In genomic region chr14:31462886-31463285, GRCm38 (mm10) we compare ENCODE assay signal across 12 mouse cellular contexts. TPM values are rescaled to one million over a fixed set of nuclear protein-coding genes. Genes with fewer than 3 reads are reported as not detected.
DNase-seq lines count a peak whose midpoint lies in the region; ATAC-seq and TF ChIP-seq lines count a peak whose summit lies in the region.
"Had no signal": no experiment of that assay in that cellular context is flagged by ENCODE, and none has a peak within 500 bp of the region (broad histone marks: within the 10 kb centered on the region; RNA-seq: fewer than 3 reads in every experiment).

No protein-coding gene starts in this region.

- no peaks in the 10 kb centered on the region for H3K36me3 ChIP-seq in midbrain, embryonic 10.5 days
- H3K36me3 ChIP-seq in midbrain, embryonic 13.5 days: no peaks in the 10 kb centered on the region
- H3K36me3 ChIP-seq in heart, adult 2 months (ENCODE audit: control insufficient read depth, insufficient read depth, low read length): no peaks in the 10 kb centered on the region
- H3K36me3 ChIP-seq in hindbrain, embryonic 10.5 days: no peaks in the 10 kb centered on the region
- no peaks in the 10 kb centered on the region for H3K36me3 ChIP-seq in hindbrain, embryonic 13.5 days

- no peak for DNase-seq in midbrain, embryonic 10.5 days (ENCODE audit: low spot score)
- peak; percentile 58 to 60 for DNase-seq in heart, adult 2 months
- DNase-seq in kidney, postnatal 4 days: peak; percentile 48 to 62
- peak; percentile 43 for DNase-seq in retina, embryonic 14.5 days (ENCODE audit: low spot score)
- no peak for DNase-seq in hindbrain, embryonic 10.5 days (ENCODE audit: low spot score)
- DNase-seq in left cerebral cortex, adult 11 months (ENCODE audit: low spot score): no peak
- DNase-seq: adrenal gland, adult 8-10 months; thymus, postnatal 4 days had no signal

- no peak overlapping the region for H3K4me2 ChIP-seq in midbrain, embryonic 13.5 days (replicated peaks)
- H3K4me2 ChIP-seq in hindbrain, embryonic 13.5 days: no peak overlapping the region
- H3K4me2 ChIP-seq: liver, embryonic 11.5 days had no signal

- H3K79me2 ChIP-seq in heart, adult 2 months (replicated peaks; ENCODE audit: control insufficient read depth, insufficient read depth, low read length): no peaks in the 10 kb centered on the region

- peaks cover 5% of the 10 kb centered on the region for H3K4me1 ChIP-seq in midbrain, embryonic 10.5 days
- H3K4me1 ChIP-seq in midbrain, embryonic 13.5 days (replicated peaks): no peaks in the 10 kb centered on the region
- H3K4me1 ChIP-seq in heart, adult 2 months (ENCODE audit: control insufficient read depth, insufficient read depth, low read length): no peaks in the 10 kb centered on the region; the same call in 1 of the 2 replicates
- H3K4me1 ChIP-seq in hindbrain, embryonic 10.5 days (replicated peaks): 0 out of 2 replicates have a peak, but pooled peaks cover 3% of the 10 kb centered on the region
- H3K4me1 ChIP-seq in hindbrain, embryonic 13.5 days (replicated peaks): no peaks in the 10 kb centered on the region

- 0 out of 2 replicates have a peak, but pooled peaks have one; percentile 47 for TF ChIP-seq EP300 in heart, adult 2 months (IDR thresholded peaks at IDR 0.05; ENCODE audit: insufficient read depth, low read depth, low read length)

- no peak for ATAC-seq in midbrain, embryonic 13.5 days
- ATAC-seq in hindbrain, embryonic 13.5 days (ENCODE audit: low FRiP score): no peak
- ATAC-seq: inflammation-experienced regulatory T-cells, adult 6 months had no signal

- H3K4me3 ChIP-seq in midbrain, embryonic 10.5 days: no peak overlapping the region
- no peak overlapping the region for H3K4me3 ChIP-seq in midbrain, embryonic 13.5 days (replicated peaks)
- H3K4me3 ChIP-seq in heart, adult 2 months: no peak overlapping the region
- H3K4me3 ChIP-seq in hindbrain, embryonic 10.5 days: no peak overlapping the region
- H3K4me3 ChIP-seq in hindbrain, embryonic 13.5 days: no peak overlapping the region

- no peak for TF ChIP-seq CTCF in heart, adult 2 months (IDR thresholded peaks at IDR 0.05)

- WGBS in midbrain, embryonic 10.5 days: 69% methylated on average over 6 of the region's 6 CpGs
- 58% methylated on average over 6 of the region's 6 CpGs for WGBS in midbrain, embryonic 13.5 days
- 72% methylated on average over 6 of the region's 6 CpGs for WGBS in heart, adult 2 months
- 76% methylated on average over 6 of the region's 6 CpGs for WGBS in hindbrain, embryonic 10.5 days
- WGBS in hindbrain, embryonic 13.5 days: 79% methylated on average over 6 of the region's 6 CpGs

- no peak for TF ChIP-seq POLR2A in heart, adult 2 months (IDR thresholded peaks at IDR 0.05; ENCODE audit: insufficient read depth, low read depth, low read length)

- 0 out of 2 replicates have a peak overlapping the region, but pooled peaks have one; percentile 39 for H3K27ac ChIP-seq in midbrain, embryonic 10.5 days (replicated peaks)
- H3K27ac ChIP-seq in midbrain, embryonic 13.5 days: no peak overlapping the region
- H3K27ac ChIP-seq in heart, adult 2 months: peak overlapping the region; percentile 49
- no peak overlapping the region for H3K27ac ChIP-seq in hindbrain, embryonic 10.5 days
- H3K27ac ChIP-seq in hindbrain, embryonic 13.5 days: no peak overlapping the region

- H3K9me3 ChIP-seq in midbrain, embryonic 10.5 days (replicated peaks): no peaks in the 10 kb centered on the region
- H3K9me3 ChIP-seq in midbrain, embryonic 13.5 days: no peaks in the 10 kb centered on the region
- no peaks in the 10 kb centered on the region for H3K9me3 ChIP-seq in hindbrain, embryonic 10.5 days
- H3K9me3 ChIP-seq in hindbrain, embryonic 13.5 days: no peaks in the 10 kb centered on the region

- intact Hi-C loops in heart, adult 2 months (cut with DNase I): loop anchor here (2.0 kb wide), 1 partner anchor 26 kb away; the partner anchor contains the start of gene Sh3bp5

- no peak overlapping the region for H3K9ac ChIP-seq in midbrain, embryonic 13.5 days (replicated peaks)
- H3K9ac ChIP-seq in heart, adult 2 months (ENCODE audit: low read depth, low read length): no peak overlapping the region
- H3K9ac ChIP-seq in hindbrain, embryonic 13.5 days: no peak overlapping the region

- no peaks in the 10 kb centered on the region for H3K27me3 ChIP-seq in midbrain, embryonic 10.5 days (ENCODE audit: low read depth, poor library complexity, severe bottlenecking)
- no peaks in the 10 kb centered on the region for H3K27me3 ChIP-seq in midbrain, embryonic 13.5 days
- no peaks in the 10 kb centered on the region for H3K27me3 ChIP-seq in heart, adult 2 months (ENCODE audit: control insufficient read depth, insufficient read depth, low read length)
- no peaks in the 10 kb centered on the region for H3K27me3 ChIP-seq in hindbrain, embryonic 10.5 days (ENCODE audit: insufficient read depth, poor library complexity, severe bottlenecking)
- no peaks in the 10 kb centered on the region for H3K27me3 ChIP-seq in hindbrain, embryonic 13.5 days

RNA-seq across cellular contexts. Expression of gene Sh3bp5, which starts 27.0 kb away (rescaled TPM):
- polyA plus RNA-seq in midbrain, embryonic 10.5 days (2016; fragmentation: Nextera tagmentation; extraction: Ambion mirVana): 17.3 and 22.8 TPM in 2 replicates
- 111 and 116 TPM in 2 replicates for polyA plus RNA-seq in midbrain, embryonic 13.5 days (2015; fragmentation: Nextera tagmentation; extraction: Ambion mirVana)
- 10 to 100 TPM; 51.0 to 58.3 TPM for total RNA-seq in heart, adult 2 months (2021)
- 27.0 and 37.1 TPM in 2 replicates for polyA plus RNA-seq in heart, adult 2 months (2012; rRNA removed)
- polyA plus RNA-seq in hindbrain, embryonic 10.5 days (2016; fragmentation: Nextera tagmentation; extraction: Ambion mirVana): 19.3 and 23.7 TPM in 2 replicates
- 140 and 142 TPM in 2 replicates for polyA plus RNA-seq in hindbrain, embryonic 13.5 days (2015; fragmentation: Nextera tagmentation; extraction: Ambion mirVana)

RNA-seq across cellular contexts. Expression of gene Eaf1, which starts 31.3 kb away (rescaled TPM):
- polyA plus RNA-seq in midbrain, embryonic 10.5 days (2016; fragmentation: Nextera tagmentation; extraction: Ambion mirVana): 21.6 and 21.8 TPM in 2 replicates
- polyA plus RNA-seq in midbrain, embryonic 13.5 days (2015; fragmentation: Nextera tagmentation; extraction: Ambion mirVana): 11.6 and 12.2 TPM in 2 replicates
- 10 to 100 TPM; 10.8 to 14.6 TPM for total RNA-seq in heart, adult 2 months (2021)
- polyA plus RNA-seq in heart, adult 2 months (2012; rRNA removed): 11.2 and 12.2 TPM in 2 replicates
- 19.3 and 25.1 TPM in 2 replicates for polyA plus RNA-seq in hindbrain, embryonic 10.5 days (2016; fragmentation: Nextera tagmentation; extraction: Ambion mirVana)
- polyA plus RNA-seq in hindbrain, embryonic 13.5 days (2015; fragmentation: Nextera tagmentation; extraction: Ambion mirVana): 9.6 and 10.9 TPM in 2 replicates

RNA-seq across cellular contexts. Expression of gene Mettl6, which starts 32.0 kb away (rescaled TPM):
- polyA plus RNA-seq in midbrain, embryonic 10.5 days (2016; fragmentation: Nextera tagmentation; extraction: Ambion mirVana): 80.7 and 81.5 TPM in 2 replicates
- 55.3 and 67.1 TPM in 2 replicates for polyA plus RNA-seq in midbrain, embryonic 13.5 days (2015; fragmentation: Nextera tagmentation; extraction: Ambion mirVana)
- total RNA-seq in heart, adult 2 months (2021): 1 to 10 TPM; 9.5 to 9.9 TPM
- 4.2 and 7.2 TPM in 2 replicates for polyA plus RNA-seq in heart, adult 2 months (2012; rRNA removed)
- polyA plus RNA-seq in hindbrain, embryonic 10.5 days (2016; fragmentation: Nextera tagmentation; extraction: Ambion mirVana): 62.3 and 80.7 TPM in 2 replicates
- polyA plus RNA-seq in hindbrain, embryonic 13.5 days (2015; fragmentation: Nextera tagmentation; extraction: Ambion mirVana): 54.1 and 55.0 TPM in 2 replicates

Comparison
In these comparisons a context has a peak if more than half of its experiments do, and no peak if none do; other contexts are left out.
1. H3K27ac ChIP-seq: peak in midbrain, embryonic 10.5 days (single experiment) and heart, adult 2 months (single experiment); none in midbrain, embryonic 13.5 days (single experiment), hindbrain, embryonic 10.5 days (single experiment) and hindbrain, embryonic 13.5 days (single experiment).
2. DNase-seq: peak in heart, adult 2 months (2 of 2), kidney, postnatal 4 days (2 of 2) and retina, embryonic 14.5 days (single experiment); none in midbrain, embryonic 10.5 days (single experiment), hindbrain, embryonic 10.5 days (single experiment) and left cerebral cortex, adult 11 months (single experiment).